Mouse (Mus musculus) lung, postnatal 0 days (tissue): Measurements from ENCODE around the gene Tab2.
"Not testable (repeated sequence)": the region's sequence is repeated elsewhere in the genome, so short reads cannot be mapped to it uniquely, and the experiment has no call there.

Source experiments
- CTCF ChIP-seq: IDR thresholded peaks from 2 replicates; pipeline ENCODE4 v1.5.1; 2016; ENCODE audit warnings: antibody characterized with exemption, mild to moderate bottlenecking
- EP300 ChIP-seq: IDR thresholded peaks from 2 replicates; pipeline ENCODE4 v1.6.1; 2016; ENCODE audit warnings: antibody characterized with exemption, mild to moderate bottlenecking, control low read depth

GRCm38 (mm10) chr10:7880283-7880682 is 75.7 kb downstream of the Tab2 start:
- not testable (repeated sequence) for TF ChIP-seq CTCF, EP300
